Mouse (Mus musculus): ENCODE data around the gene Tmem87b.

DNA sequence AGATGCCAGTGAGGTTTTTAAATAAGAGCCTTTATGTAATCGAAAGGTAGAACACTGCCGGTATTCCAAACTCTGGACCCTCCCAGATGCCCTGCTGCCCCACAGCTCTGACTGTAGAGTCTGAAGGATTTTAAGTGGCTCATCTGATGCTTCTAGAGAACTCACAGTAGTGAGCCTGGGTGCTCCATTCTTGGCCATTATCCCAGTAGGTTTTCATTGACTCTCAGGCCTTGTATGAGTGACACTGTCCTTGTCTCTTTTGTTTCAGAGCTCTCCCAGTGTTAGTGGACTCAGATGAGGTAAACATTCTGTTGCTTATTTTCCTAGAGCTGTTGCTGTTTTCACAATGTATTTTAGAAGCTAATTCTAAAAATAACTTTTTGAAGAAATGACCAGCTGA lies 32.1 kb downstream of the Tmem87b start:
- TF ChIP-seq CTCF (IDR thresholded peaks at IDR 0.05; ENCODE audit: control insufficient read depth, insufficient read depth, insufficient read length), result no peak
- no peak for TF ChIP-seq USF1 (IDR thresholded peaks at IDR 0.05; ENCODE audit: low read depth)
- TF ChIP-seq MAX (IDR thresholded peaks at IDR 0.05), result no peak

All from C2C12 (cell line).